Mouse (Mus musculus): ENCODE measurements around the gene AU022252. TPM values are rescaled to one million over a fixed set of nuclear protein-coding genes. Genes with fewer than 3 reads are reported as not detected.
"Not testable (repeated sequence)": the region's sequence is repeated elsewhere in the genome, so short reads cannot be mapped to it uniquely, and the experiment has no call there.

The AU022252 gene
- total RNA-seq (2014; rRNA removed) (23.6 and 25.2 TPM in 2 replicates), polyA plus RNA-seq (2012; rRNA removed) (16.6 and 23.3 TPM in 2 replicates)

- Histone ChIP-seq H3K27me3 (ENCODE audit: control insufficient read depth, insufficient read depth, low read length) (no peaks in the 10 kb centered on the region), H3K36me3 (ENCODE audit: control insufficient read depth, insufficient read depth, low read length) (peaks cover 5% of the 10 kb centered on the region; the same call in 1 of the 2 replicates), H3K4me3 (ENCODE audit: insufficient read depth, low read depth, low read length) (peak within 1 kb of the TSS; percentile 90), H3K79me2 (ENCODE audit: control insufficient read depth, insufficient read depth, low read length) (peaks cover 9% of the 10 kb centered on the region; the same call in 1 of the 2 replicates), H3K27ac (replicated peaks; ENCODE audit: insufficient read depth, low read depth, low read length) (peak within 1 kb of the TSS; percentile 83), H3K9ac (ENCODE audit: low read depth, low read length) (peak within 1 kb of the TSS; percentile 93), H3K4me1 (ENCODE audit: control insufficient read depth, insufficient read depth, low read length) (no peaks in the 10 kb centered on the region; the same call in 1 of the 2 replicates)
- under 1% methylated on average over 71 of the region's 71 CpGs for WGBS
- DNase-seq (ENCODE audit: extremely low read depth, low read depth, low spot score), result peak; percentile 94
- TF ChIP-seq CTCF (IDR thresholded peaks at IDR 0.05; ENCODE audit: low read depth, low read length) (no peak), POLR2A (IDR thresholded peaks at IDR 0.05; ENCODE audit: extremely low read depth, insufficient read depth, low read length) (peak; percentile 92)
Observed at GRCm38 (mm10) chr4:119232410-119233255, at the start of gene AU022252, which contains the start of gene P3h1. Gene AU022252, minus strand, starts transcription at chr4:119232712. Gene P3h1, plus strand, starts transcription at chr4:119232915.

- not testable (repeated sequence) for H3K4me1 ChIP-seq (ENCODE audit: control insufficient read depth, insufficient read depth, low read length); H3K9ac ChIP-seq (ENCODE audit: low read depth, low read length); H3K4me3 ChIP-seq (ENCODE audit: insufficient read depth, low read depth, low read length); H3K27me3 ChIP-seq (ENCODE audit: control insufficient read depth, insufficient read depth, low read length); DNase-seq (ENCODE audit: extremely low read depth, low read depth, low spot score); H3K79me2 ChIP-seq (ENCODE audit: control insufficient read depth, insufficient read depth, low read length); H3K27ac ChIP-seq (replicated peaks; ENCODE audit: insufficient read depth, low read depth, low read length)
- H3K36me3 ChIP-seq (ENCODE audit: control insufficient read depth, insufficient read depth, low read length), result peaks cover 69% of the 10 kb centered on the region
- 91% methylated on average over 15 of the region's 15 CpGs for WGBS
Observed at GRCm38 (mm10) chr4:119278784-119279183, 46.3 kb upstream of the AU022252 start.

GRCm38 (mm10) chr4:119275726-119276125 lies 43.2 kb upstream of the AU022252 start:
- Histone ChIP-seq H3K4me1 (ENCODE audit: control insufficient read depth, insufficient read depth, low read length) (peaks cover 2% of the 10 kb centered on the region; the same call in 1 of the 2 replicates), H3K36me3 (ENCODE audit: control insufficient read depth, insufficient read depth, low read length) (peaks cover 57% of the 10 kb centered on the region), H3K79me2 (ENCODE audit: control insufficient read depth, insufficient read depth, low read length) (no peaks in the 10 kb centered on the region), H3K9ac (ENCODE audit: low read depth, low read length) (no peak overlapping the region), H3K27me3 (ENCODE audit: control insufficient read depth, insufficient read depth, low read length) (no peaks in the 10 kb centered on the region), H3K4me3 (ENCODE audit: insufficient read depth, low read depth, low read length) (no peak overlapping the region), H3K27ac (replicated peaks; ENCODE audit: insufficient read depth, low read depth, low read length) (peak overlapping the region; percentile 84)
- DNase-seq (ENCODE audit: extremely low read depth, low read depth, low spot score), result no peak
- WGBS, result 79% methylated on average over 2 of the region's 2 CpGs
- TF ChIP-seq CTCF (IDR thresholded peaks at IDR 0.05; ENCODE audit: low read depth, low read length), result no peak
- no peak for TF ChIP-seq POLR2A (IDR thresholded peaks at IDR 0.05; ENCODE audit: extremely low read depth, insufficient read depth, low read length)

- TF ChIP-seq POLR2A (IDR thresholded peaks at IDR 0.05; ENCODE audit: extremely low read depth, insufficient read depth, low read length) (no peak), CTCF (IDR thresholded peaks at IDR 0.05; ENCODE audit: low read depth, low read length) (no peak)
- peaks cover 2% of the 10 kb centered on the region; the same call in 1 of the 2 replicates for H3K4me1 ChIP-seq (ENCODE audit: control insufficient read depth, insufficient read depth, low read length)
- 75% methylated on average over 2 of the region's 2 CpGs for WGBS
- H3K79me2 ChIP-seq (ENCODE audit: control insufficient read depth, insufficient read depth, low read length), result no peaks in the 10 kb centered on the region
- H3K9ac ChIP-seq (ENCODE audit: low read depth, low read length), result peak overlapping the region; percentile 54; the same call in 1 of the 2 replicates
- no peak overlapping the region for H3K4me3 ChIP-seq (ENCODE audit: insufficient read depth, low read depth, low read length)
- peaks cover 56% of the 10 kb centered on the region for H3K36me3 ChIP-seq (ENCODE audit: control insufficient read depth, insufficient read depth, low read length)
- no peak for DNase-seq (ENCODE audit: extremely low read depth, low read depth, low spot score)
- peak overlapping the region; percentile 84 for H3K27ac ChIP-seq (replicated peaks; ENCODE audit: insufficient read depth, low read depth, low read length)
- H3K27me3 ChIP-seq (ENCODE audit: control insufficient read depth, insufficient read depth, low read length), result no peaks in the 10 kb centered on the region
Observed at GRCm38 (mm10) chr4:119275226-119275625, 42.7 kb upstream of the AU022252 start.

- WGBS, result 91% methylated on average over 1 of the region's 1 CpGs
- TF ChIP-seq CTCF (IDR thresholded peaks at IDR 0.05; ENCODE audit: low read depth, low read length) (no peak), POLR2A (IDR thresholded peaks at IDR 0.05; ENCODE audit: extremely low read depth, insufficient read depth, low read length) (no peak)
- Histone ChIP-seq H3K4me3 (ENCODE audit: insufficient read depth, low read depth, low read length) (no peak overlapping the region), H3K9ac (ENCODE audit: low read depth, low read length) (no peak overlapping the region), H3K79me2 (ENCODE audit: control insufficient read depth, insufficient read depth, low read length) (no peaks in the 10 kb centered on the region), H3K27me3 (ENCODE audit: control insufficient read depth, insufficient read depth, low read length) (no peaks in the 10 kb centered on the region), H3K36me3 (ENCODE audit: control insufficient read depth, insufficient read depth, low read length) (peaks cover 50% of the 10 kb centered on the region), H3K4me1 (ENCODE audit: control insufficient read depth, insufficient read depth, low read length) (peaks cover 2% of the 10 kb centered on the region; the same call in 1 of the 2 replicates), H3K27ac (replicated peaks; ENCODE audit: insufficient read depth, low read depth, low read length) (peak overlapping the region; percentile 60)
- DNase-seq (ENCODE audit: extremely low read depth, low read depth, low spot score), result peak; percentile 23
Observed at GRCm38 (mm10) chr4:119274627-119275026, 42.1 kb upstream of the AU022252 start.

- TF ChIP-seq POLR2A (IDR thresholded peaks at IDR 0.05; ENCODE audit: extremely low read depth, insufficient read depth, low read length) (no peak), CTCF (IDR thresholded peaks at IDR 0.05; ENCODE audit: low read depth, low read length) (no peak)
- H3K36me3 ChIP-seq (ENCODE audit: control insufficient read depth, insufficient read depth, low read length), result peaks cover 3% of the 10 kb centered on the region
- no peak for DNase-seq (ENCODE audit: extremely low read depth, low read depth, low spot score)
- H3K27ac ChIP-seq (replicated peaks; ENCODE audit: insufficient read depth, low read depth, low read length), result no peak overlapping the region
- H3K9ac ChIP-seq (ENCODE audit: low read depth, low read length), result no peak overlapping the region
- 61% methylated on average over 13 of the region's 13 CpGs for WGBS
- no peak overlapping the region for H3K4me3 ChIP-seq (ENCODE audit: insufficient read depth, low read depth, low read length)
- no peaks in the 10 kb centered on the region for H3K4me1 ChIP-seq (ENCODE audit: control insufficient read depth, insufficient read depth, low read length)
- no peaks in the 10 kb centered on the region for H3K27me3 ChIP-seq (ENCODE audit: control insufficient read depth, insufficient read depth, low read length)
- H3K79me2 ChIP-seq (ENCODE audit: control insufficient read depth, insufficient read depth, low read length), result no peaks in the 10 kb centered on the region
Observed at GRCm38 (mm10) chr4:119266606-119267005, 34.1 kb upstream of the AU022252 start.
